Mouse (Mus musculus) lung, postnatal 0 days (tissue): ENCODE measurements around the gene Nudcd2.

Source experiments
- CTCF ChIP-seq: IDR thresholded peaks from 2 replicates; pipeline ENCODE4 v1.5.1; 2016; ENCODE audit warnings: antibody characterized with exemption, mild to moderate bottlenecking
- EP300 ChIP-seq: IDR thresholded peaks from 2 replicates; pipeline ENCODE4 v1.6.1; 2016; ENCODE audit warnings: antibody characterized with exemption, mild to moderate bottlenecking, control low read depth

DNA sequence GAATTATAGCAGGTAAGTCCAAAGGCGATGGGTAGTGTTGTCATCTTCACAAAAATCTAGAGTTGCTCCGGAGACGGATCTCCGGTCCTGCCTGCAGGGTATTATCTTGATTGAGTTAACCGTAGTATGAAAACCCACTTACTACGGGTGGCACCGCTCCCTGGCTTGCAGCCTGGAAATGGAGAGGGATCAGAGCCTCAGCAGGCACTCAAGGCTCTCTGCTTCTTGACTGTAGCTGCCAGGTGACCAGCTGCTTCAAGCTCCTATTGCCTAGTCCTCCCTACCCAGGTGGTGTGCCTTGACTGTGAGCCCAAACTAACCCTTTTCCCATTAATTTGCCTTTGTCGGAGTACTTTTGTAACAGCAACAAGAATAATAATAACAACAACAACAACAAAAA, 26.4 kb downstream of the Nudcd2 start:
- no peak for TF ChIP-seq CTCF
- TF ChIP-seq EP300 = no peak
